Mouse (Mus musculus): ENCODE data around the gene Gm3376.
"Not testable (repeated sequence)": the region's sequence is repeated elsewhere in the genome, so short reads cannot be mapped to it uniquely, and the experiment has no call there.

Gm3376 gene

GRCm38 (mm10) chrY:3771373-3771772 is at the start of gene Gm3376:
Gm3376 (plus strand) TSS chrY:3771673.
- not testable (repeated sequence) for DNase-seq (ENCODE audit: low spot score)
